ENCODE assay signal across 8 mouse cellular contexts in genomic region chr11:80302536-80302935, GRCm38 (mm10). TPM values are rescaled to one million over a fixed set of nuclear protein-coding genes. Genes with fewer than 3 reads are reported as not detected.
A peak's percentile ranks its signal among the peaks of the same experiment; 100 is the strongest.
DNase-seq lines count a peak whose midpoint lies in the region; ATAC-seq and TF ChIP-seq lines count a peak whose summit lies in the region.

No protein-coding gene starts in this region.

- peak overlapping the region; percentile 100 for H3K4me2 ChIP-seq in heart, embryonic 11.5 days
- H3K4me2 ChIP-seq in kidney, embryonic 14.5 days (replicated peaks; ENCODE audit: low read depth, low read length), result peak overlapping the region; percentile 100
- peak overlapping the region; percentile 99 for H3K4me2 ChIP-seq in limb, embryonic 12.5 days
- peak overlapping the region; percentile 99 for H3K4me2 ChIP-seq in midbrain, embryonic 14.5 days (ENCODE audit: low read length)

- 4% methylated on average over 11 of the region's 11 CpGs for WGBS in heart, embryonic 11.5 days (ENCODE audit: insufficient replicate concordance)
- under 1% methylated on average over 11 of the region's 11 CpGs for WGBS in kidney, embryonic 14.5 days
- WGBS in limb, embryonic 12.5 days, result 2% methylated on average over 11 of the region's 11 CpGs
- 1% methylated on average over 11 of the region's 11 CpGs for WGBS in midbrain, embryonic 14.5 days
- WGBS in spleen, adult 2 months, result 6% methylated on average over 11 of the region's 11 CpGs

- no peak overlapping the region for H3K9ac ChIP-seq in heart, embryonic 11.5 days (ENCODE audit: low read depth, low read length)
- H3K9ac ChIP-seq in kidney, embryonic 14.5 days (ENCODE audit: low read depth, low read length), result no peak overlapping the region
- no peak overlapping the region for H3K9ac ChIP-seq in limb, embryonic 12.5 days (replicated peaks)
- peak overlapping the region; percentile 73; the same call in 1 of the 2 replicates for H3K9ac ChIP-seq in midbrain, embryonic 14.5 days (replicated peaks; ENCODE audit: low read length)

- no peak for TF ChIP-seq POLR2A in embryonic fibroblast, embryonic 13.5 days (IDR thresholded peaks at IDR 0.05; ENCODE audit: low read depth, low read length)
- no peak for TF ChIP-seq POLR2A in spleen, adult 2 months (IDR thresholded peaks at IDR 0.05; ENCODE audit: low read depth, low read length)

- TF ChIP-seq CTCF in embryonic fibroblast, embryonic 13.5 days (IDR thresholded peaks at IDR 0.05; ENCODE audit: borderline replicate concordance, insufficient read depth, low read length), result no peak
- no peak for TF ChIP-seq CTCF in spleen, adult 2 months (IDR thresholded peaks at IDR 0.05; ENCODE audit: extremely low read depth, insufficient read depth, insufficient read length, insufficient replicate concordance)

- H3K27ac ChIP-seq in embryonic fibroblast, embryonic 13.5 days (ENCODE audit: insufficient read depth, low read length), result no peak overlapping the region
- H3K27ac ChIP-seq in heart, embryonic 11.5 days (ENCODE audit: low read depth, low read length), result no peak overlapping the region
- H3K27ac ChIP-seq in kidney, embryonic 14.5 days (ENCODE audit: low read depth, low read length), result no peak overlapping the region
- no peak overlapping the region for H3K27ac ChIP-seq in limb, embryonic 12.5 days
- 0 out of 2 replicates have a peak overlapping the region, but pooled peaks have one; percentile 86 for H3K27ac ChIP-seq in midbrain, embryonic 14.5 days (replicated peaks; ENCODE audit: low read depth, low read length)
- H3K27ac ChIP-seq in spleen, adult 2 months (ENCODE audit: insufficient read depth, low read length), result no peak overlapping the region

- H3K36me3 ChIP-seq in heart, embryonic 11.5 days (ENCODE audit: control insufficient read depth, insufficient read depth, low read length), result no peaks in the 10 kb centered on the region
- H3K36me3 ChIP-seq in kidney, embryonic 14.5 days (ENCODE audit: control insufficient read depth, insufficient read depth, low read length), result no peaks in the 10 kb centered on the region
- no peaks in the 10 kb centered on the region for H3K36me3 ChIP-seq in limb, embryonic 12.5 days
- H3K36me3 ChIP-seq in midbrain, embryonic 14.5 days (ENCODE audit: control insufficient read depth, insufficient read depth, low read length), result no peaks in the 10 kb centered on the region
- H3K36me3 ChIP-seq in spleen, adult 2 months (ENCODE audit: control insufficient read depth, insufficient read depth, low read length), result no peaks in the 10 kb centered on the region

- peak overlapping the region; percentile 31; the same call in 1 of the 2 replicates for H3K4me3 ChIP-seq in embryonic fibroblast, embryonic 13.5 days (ENCODE audit: insufficient read depth, low read length)
- H3K4me3 ChIP-seq in heart, embryonic 11.5 days (ENCODE audit: low read depth, low read length), result peak overlapping the region; percentile 66
- H3K4me3 ChIP-seq in kidney, embryonic 14.5 days (ENCODE audit: low read length), result peak overlapping the region; percentile 70
- peak overlapping the region; percentile 72 for H3K4me3 ChIP-seq in limb, embryonic 12.5 days (replicated peaks)
- peak overlapping the region; percentile 71 for H3K4me3 ChIP-seq in midbrain, embryonic 14.5 days (replicated peaks; ENCODE audit: low read depth, low read length)
- peak overlapping the region; percentile 52; the same call in 1 of the 2 replicates for H3K4me3 ChIP-seq in spleen, adult 2 months (ENCODE audit: extremely low read depth, insufficient read depth, insufficient read length)

- no peaks in the 10 kb centered on the region for H3K9me3 ChIP-seq in heart, embryonic 11.5 days (replicated peaks; ENCODE audit: control insufficient read depth, low read length)
- H3K9me3 ChIP-seq in kidney, embryonic 14.5 days (ENCODE audit: control insufficient read depth, low read length), result peaks cover 2% of the 10 kb centered on the region; the same call in 1 of the 2 replicates
- peaks cover 3% of the 10 kb centered on the region; the same call in 1 of the 2 replicates for H3K9me3 ChIP-seq in limb, embryonic 12.5 days
- no peaks in the 10 kb centered on the region for H3K9me3 ChIP-seq in midbrain, embryonic 14.5 days (ENCODE audit: control insufficient read depth, low read length)

- H3K27me3 ChIP-seq in heart, embryonic 11.5 days (ENCODE audit: control insufficient read depth, insufficient read depth, low read length), result peaks cover 50% of the 10 kb centered on the region
- H3K27me3 ChIP-seq in kidney, embryonic 14.5 days (ENCODE audit: control insufficient read depth, insufficient read depth, low read length), result peaks cover 33% of the 10 kb centered on the region
- peaks cover 67% of the 10 kb centered on the region for H3K27me3 ChIP-seq in limb, embryonic 12.5 days
- H3K27me3 ChIP-seq in midbrain, embryonic 14.5 days (ENCODE audit: control insufficient read depth, insufficient read depth, low read length), result no peaks in the 10 kb centered on the region
- peaks cover 15% of the 10 kb centered on the region for H3K27me3 ChIP-seq in spleen, adult 2 months (ENCODE audit: control insufficient read depth, insufficient read depth, low read length)

- 0 out of 2 replicates have a peak, but pooled peaks cover 2% of the 10 kb centered on the region for H3K4me1 ChIP-seq in embryonic fibroblast, embryonic 13.5 days (ENCODE audit: control insufficient read depth, insufficient read depth, low read length)
- H3K4me1 ChIP-seq in heart, embryonic 11.5 days (ENCODE audit: control insufficient read depth, insufficient read depth, low read length), result peaks cover 13% of the 10 kb centered on the region; the same call in 1 of the 2 replicates
- peaks cover 11% of the 10 kb centered on the region; the same call in 1 of the 2 replicates for H3K4me1 ChIP-seq in kidney, embryonic 14.5 days (ENCODE audit: control insufficient read depth, insufficient read depth, low read length)
- peaks cover 34% of the 10 kb centered on the region for H3K4me1 ChIP-seq in limb, embryonic 12.5 days (replicated peaks)
- H3K4me1 ChIP-seq in midbrain, embryonic 14.5 days (ENCODE audit: control insufficient read depth, insufficient read depth, low read length), result peaks cover 29% of the 10 kb centered on the region
- H3K4me1 ChIP-seq in spleen, adult 2 months (ENCODE audit: control insufficient read depth, insufficient read depth, insufficient read length), result peaks cover 11% of the 10 kb centered on the region

- ATAC-seq in heart, embryonic 11.5 days (replicated peaks; ENCODE audit: insufficient number of reproducible peaks, low FRiP score, low TSS enrichment), result no peak
- ATAC-seq in kidney, embryonic 14.5 days (ENCODE audit: low FRiP score, low TSS enrichment), result peak; percentile 79
- no peak for ATAC-seq in limb, embryonic 12.5 days (ENCODE audit: insufficient number of reproducible peaks, insufficient read depth, low FRiP score, low TSS enrichment, low read depth)
- ATAC-seq in midbrain, embryonic 14.5 days (ENCODE audit: low FRiP score, low TSS enrichment), result peak; percentile 57; the same call in 1 of the 2 replicates

- DNase-seq in urinary bladder, postnatal 14 days (ENCODE audit: low spot score), result peak; percentile 73
- DNase-seq in urinary bladder, postnatal 10 days (ENCODE audit: low spot score), result no peak
- DNase-seq in midbrain, embryonic 14.5 days, result peak; percentile 90
- DNase-seq in spleen, adult 2 months (ENCODE audit: low read depth in 1 of 2, low spot score in 2 of 2), result peak; percentile 52 to 62

RNA-seq across cellular contexts. Expression of gene Rhbdl3, which starts 1.8 kb away (rescaled TPM):
- 1.3 and 1.8 TPM in 2 replicates for polyA plus RNA-seq in embryonic fibroblast, embryonic 13.5 days (2011; ENCODE audit: insufficient read length, low read depth, missing spikeins)
- 0.27 and 0.35 TPM in 2 replicates for polyA plus RNA-seq in heart, embryonic 11.5 days (2014; fragmentation: Nextera tagmentation; extraction: Ambion mirVana)
- 1.1 and 1.3 TPM in 2 replicates for polyA plus RNA-seq in kidney, embryonic 14.5 days (2014; fragmentation: Nextera tagmentation; extraction: Ambion mirVana)
- 2.0 and 3.4 TPM in 2 replicates for polyA plus RNA-seq in limb, embryonic 12.5 days (2016; fragmentation: Nextera tagmentation; extraction: Ambion mirVana)
- 7.3 and 12.2 TPM in 2 replicates for polyA plus RNA-seq in midbrain, embryonic 14.5 days (2014; fragmentation: Nextera tagmentation; extraction: Ambion mirVana)
- polyA plus RNA-seq in spleen, adult 2 months (2012; rRNA removed), result 2.2 and 2.9 TPM in 2 replicates

Comparison
In these comparisons a context has a peak if more than half of its experiments do, and no peak if none do; other contexts are left out.
1. ATAC-seq: peak in kidney, embryonic 14.5 days (single experiment) and midbrain, embryonic 14.5 days (single experiment); none in heart, embryonic 11.5 days (single experiment) and limb, embryonic 12.5 days (single experiment).
2. Peak in every context shown above with its lines, with median percentiles within 50 percentile points of each other: H3K4me3 ChIP-seq and H3K4me2 ChIP-seq.